Mouse (Mus musculus) kidney, postnatal 25 days (tissue): ENCODE measurements around the gene Ifngr2.

Source experiments
- DNase-seq, 2 experiments: peaks; one replicate each; pipeline ENCODE4 v3.0.0; 2021; ENCODE audit warnings: mixed read lengths in 2 of 2

The Ifngr2 gene

GRCm38 (mm10) chr16:91537065-91537464 is 9.8 kb upstream of the Ifngr2 start:
- no peak for DNase-seq

GRCm38 (mm10) chr16:91538051-91538450 is 8.8 kb upstream of the Ifngr2 start:
- no peak for DNase-seq

GRCm38 (mm10) chr16:91538513-91538912 is 8.4 kb upstream of the Ifngr2 start:
- no peak for DNase-seq

GRCm38 (mm10) chr16:91541573-91542081 is 5.2 kb upstream of the Ifngr2 start:
- DNase-seq = no peak

GRCm38 (mm10) chr16:91543619-91544018 is 3.3 kb upstream of the Ifngr2 start:
- no peak for DNase-seq

GRCm38 (mm10) chr16:91545597-91546281 is 1.1 kb upstream of the Ifngr2 start:
- DNase-seq = peak; percentile 33 to 57

GRCm38 (mm10) chr16:91546391-91546835 is 459 bp upstream of the Ifngr2 start:
- DNase-seq = peak in 1 of 2 experiments; percentile 57

GRCm38 (mm10) chr16:91547974-91548373 is 1.1 kb downstream of the Ifngr2 start:
- DNase-seq = no peak

GRCm38 (mm10) chr16:91548586-91548985 is 1.7 kb downstream of the Ifngr2 start:
- no peak for DNase-seq

- no peak for DNase-seq
These were observed 2.1 kb downstream of the Ifngr2 start for GRCm38 (mm10) chr16:91548996-91549395.

- no peak for DNase-seq
These were observed 2.7 kb downstream of the Ifngr2 start for GRCm38 (mm10) chr16:91549616-91550015.

GRCm38 (mm10) chr16:91551081-91551524 is 4.2 kb downstream of the Ifngr2 start:
- no peak for DNase-seq

- DNase-seq = peak in 1 of 2 experiments; percentile 27
These were observed 5.2 kb downstream of the Ifngr2 start for GRCm38 (mm10) chr16:91552072-91552471.

- DNase-seq = peak; percentile 74 to 85
These were observed 6.8 kb downstream of the Ifngr2 start for GRCm38 (mm10) chr16:91553625-91554024.

- peak in 1 of 2 experiments; percentile 31 for DNase-seq
These were observed 8.2 kb downstream of the Ifngr2 start for GRCm38 (mm10) chr16:91555017-91555605.

GRCm38 (mm10) chr16:91556659-91557058 is 9.8 kb downstream of the Ifngr2 start:
- DNase-seq = no peak

- peak; percentile 24 to 55 for DNase-seq
These were observed 10.3 kb downstream of the Ifngr2 start for GRCm38 (mm10) chr16:91557214-91557613.

GRCm38 (mm10) chr16:91557693-91558092 is 10.8 kb downstream of the Ifngr2 start:
- DNase-seq = peak in 1 of 2 experiments; percentile 49

GRCm38 (mm10) chr16:91561099-91561498 is 14.2 kb downstream of the Ifngr2 start:
- peak; percentile 47 for DNase-seq

- DNase-seq = peak in 1 of 2 experiments; percentile 37
These were observed 14.9 kb downstream of the Ifngr2 start for GRCm38 (mm10) chr16:91561541-91562457.

- peak in 1 of 2 experiments; percentile 44 for DNase-seq
These were observed 17.9 kb downstream of the Ifngr2 start for GRCm38 (mm10) chr16:91564580-91565291.

- DNase-seq = no peak
These were observed 18.6 kb downstream of the Ifngr2 start for GRCm38 (mm10) chr16:91565292-91565951.
